Mouse (Mus musculus) bone marrow macrophage, adult 2 months (primary cell): ENCODE data around the gene Spock1.

Experiments
- CTCF ChIP-seq: IDR thresholded peaks from 2 replicates; pipeline ENCODE4 v1.5.1; 2012; ENCODE audit warnings: low read depth, mild to moderate bottlenecking, low read length, moderate library complexity
- POLR2A ChIP-seq: IDR thresholded peaks from 2 replicates; pipeline ENCODE4 v1.6.1; 2012; ENCODE audit warnings: mild to moderate bottlenecking, low read depth, low read length, borderline replicate concordance

DNA sequence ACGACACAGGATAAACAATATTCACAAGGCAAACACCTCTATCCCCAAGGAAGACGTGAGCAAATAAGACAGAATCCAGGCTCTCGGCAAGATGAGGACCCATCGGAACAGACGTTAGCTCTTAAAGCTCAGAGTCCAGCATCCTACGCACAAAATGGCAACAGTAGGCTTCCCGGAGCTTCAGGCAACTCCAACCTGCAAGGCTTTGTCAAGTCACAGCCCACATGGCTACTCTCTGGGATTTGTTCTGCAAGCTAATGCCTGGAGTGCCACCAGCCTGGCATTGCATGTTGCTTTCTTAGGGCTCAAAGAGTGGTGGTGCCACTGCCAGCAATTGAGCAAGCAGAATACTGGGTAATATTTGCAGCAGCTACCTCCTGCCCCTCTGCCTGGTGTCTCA is 373.8 kb downstream of the Spock1 start:
- TF ChIP-seq POLR2A, result no peak
- no peak for TF ChIP-seq CTCF
